Mouse (Mus musculus) stomach, postnatal 0 days (tissue): Measurements from ENCODE around the gene Lmnb2.

Source experiments
- CTCF ChIP-seq: IDR thresholded peaks from 2 replicates; pipeline ENCODE4 v1.5.1; 2016; ENCODE audit warnings: antibody characterized with exemption, low read depth, mild to moderate bottlenecking, moderate library complexity
- EP300 ChIP-seq: optimal IDR thresholded peaks from 2 replicates; pipeline ENCODE3; 2016; ENCODE audit warnings: antibody characterized with exemption

DNA sequence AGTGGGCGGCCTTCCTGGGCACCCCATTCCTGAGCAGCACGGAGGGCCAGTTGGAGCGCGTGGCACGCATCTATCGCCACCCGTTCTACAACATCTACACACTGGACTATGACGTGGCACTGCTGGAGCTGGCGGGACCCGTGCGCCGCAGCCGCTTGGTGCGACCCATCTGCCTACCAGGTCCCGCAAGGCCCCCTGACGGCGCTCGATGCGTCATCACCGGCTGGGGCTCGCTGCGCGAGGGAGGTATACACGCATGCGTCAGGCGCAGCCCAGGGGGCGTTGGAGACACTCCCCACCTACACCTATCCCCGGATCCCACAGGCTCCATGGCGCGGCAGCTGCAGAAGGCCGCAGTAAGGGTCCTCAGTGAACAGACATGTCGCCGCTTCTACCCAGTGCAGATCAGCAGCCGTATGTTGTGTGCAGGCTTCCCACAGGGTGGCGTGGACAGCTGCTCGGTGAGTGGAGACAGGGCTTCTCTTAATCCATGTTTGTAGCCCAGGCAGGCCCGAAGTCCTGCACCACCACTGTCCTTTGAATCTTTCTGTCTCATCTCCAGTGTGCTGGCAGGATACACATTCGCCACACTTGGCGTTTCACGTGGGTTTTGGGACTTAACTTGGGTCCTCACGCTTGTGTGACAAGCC lies 20.1 kb downstream of the Lmnb2 start:
- no peak for TF ChIP-seq CTCF
- no peak for TF ChIP-seq EP300
